Mouse (Mus musculus): ENCODE data around the gene Lipt1. TPM values are rescaled to one million over a fixed set of nuclear protein-coding genes. Genes with fewer than 3 reads are reported as not detected.
A peak's percentile ranks its signal among the peaks of the same experiment; 100 is the strongest.

The Lipt1 gene
- total RNA-seq (2021): 10 to 100 TPM in 1 of 2 experiments, 1 to 10 TPM in 1; 9.6 to 10.3 TPM
- long read RNA-seq, experiment 1, partial matches to known transcripts: 0 of 10 reads
- long read RNA-seq, experiment 1, other reads (novel, unspliced or antisense): 5 of 10 reads
- long read RNA-seq, experiment 2, partial matches to known transcripts: 0 of 9 reads
- long read RNA-seq, experiment 2, other reads (novel, unspliced or antisense): 6 of 9 reads

GRCm38 (mm10) chr1:37871704-37872103 is at the start of gene Lipt1:
Gene Lipt1 (plus strand): TSS chr1:37871738.
- no peak for DNase-seq (ENCODE audit: low spot score)

GRCm38 (mm10) chr1:37831681-37832080 is 39.9 kb upstream of the Lipt1 start:
- no peak for DNase-seq (ENCODE audit: low spot score)

GRCm38 (mm10) chr1:37846878-37847277 is 24.7 kb upstream of the Lipt1 start:
- no peak for DNase-seq (ENCODE audit: low spot score)

GRCm38 (mm10) chr1:37850696-37851095 is 20.8 kb upstream of the Lipt1 start:
- DNase-seq (ENCODE audit: low spot score): no peak

- DNase-seq (ENCODE audit: low spot score): peak; percentile 99
Measured at GRCm38 (mm10) chr1:37864511-37865400, 6.8 kb upstream of the Lipt1 start.

- no peak for DNase-seq (ENCODE audit: low spot score)
Measured at GRCm38 (mm10) chr1:37865401-37866215, 5.9 kb upstream of the Lipt1 start.

- no peak for DNase-seq (ENCODE audit: low spot score)
Measured at GRCm38 (mm10) chr1:37866286-37866685, 5.3 kb upstream of the Lipt1 start, which contains the start of gene Tsga10. Gene Tsga10 (minus strand): TSS chr1:37866429.

GRCm38 (mm10) chr1:37867056-37867455 is 4.5 kb upstream of the Lipt1 start:
- peak; percentile 15 for DNase-seq (ENCODE audit: low spot score)

GRCm38 (mm10) chr1:37867684-37868322 is 3.7 kb upstream of the Lipt1 start:
- DNase-seq (ENCODE audit: low spot score): no peak

- DNase-seq (ENCODE audit: low spot score): no peak
Measured at GRCm38 (mm10) chr1:37868640-37869039, 2.9 kb upstream of the Lipt1 start.

- no peak for DNase-seq (ENCODE audit: low spot score)
Measured at GRCm38 (mm10) chr1:37869362-37869761, 2.2 kb upstream of the Lipt1 start.

- peak; percentile 75 for DNase-seq (ENCODE audit: low spot score)
Measured at GRCm38 (mm10) chr1:37872131-37873067, 861 bp downstream of the Lipt1 start.

- DNase-seq (ENCODE audit: low spot score): no peak
Measured at GRCm38 (mm10) chr1:37873157-37873556, 1.6 kb downstream of the Lipt1 start.

- no peak for DNase-seq (ENCODE audit: low spot score)
Measured at GRCm38 (mm10) chr1:37877736-37878460, 6.4 kb downstream of the Lipt1 start.

- no peak for DNase-seq (ENCODE audit: low spot score)
Measured at GRCm38 (mm10) chr1:37883411-37883810, 11.9 kb downstream of the Lipt1 start.

GRCm38 (mm10) chr1:37884451-37884850 is 12.9 kb downstream of the Lipt1 start:
- no peak for DNase-seq (ENCODE audit: low spot score)

GRCm38 (mm10) chr1:37889206-37889605 is 17.7 kb downstream of the Lipt1 start:
- no peak for DNase-seq (ENCODE audit: low spot score)

GRCm38 (mm10) chr1:37890025-37890652 is 18.6 kb downstream of the Lipt1 start, which contains the start of the genes Mitd1 and Mrpl30:
Gene Mitd1 (minus strand): TSS chr1:37890411.
Gene Mrpl30 (plus strand): TSS chr1:37890477.
- peak; percentile 91 for DNase-seq (ENCODE audit: low spot score)

- DNase-seq (ENCODE audit: low spot score): no peak
Measured at GRCm38 (mm10) chr1:37891400-37891799, 19.9 kb downstream of the Lipt1 start.

Data from gastrocnemius, adult 18-20 months (tissue).